Comparison of ENCODE assay signal across 8 mouse cellular contexts in the genomic region with DNA sequence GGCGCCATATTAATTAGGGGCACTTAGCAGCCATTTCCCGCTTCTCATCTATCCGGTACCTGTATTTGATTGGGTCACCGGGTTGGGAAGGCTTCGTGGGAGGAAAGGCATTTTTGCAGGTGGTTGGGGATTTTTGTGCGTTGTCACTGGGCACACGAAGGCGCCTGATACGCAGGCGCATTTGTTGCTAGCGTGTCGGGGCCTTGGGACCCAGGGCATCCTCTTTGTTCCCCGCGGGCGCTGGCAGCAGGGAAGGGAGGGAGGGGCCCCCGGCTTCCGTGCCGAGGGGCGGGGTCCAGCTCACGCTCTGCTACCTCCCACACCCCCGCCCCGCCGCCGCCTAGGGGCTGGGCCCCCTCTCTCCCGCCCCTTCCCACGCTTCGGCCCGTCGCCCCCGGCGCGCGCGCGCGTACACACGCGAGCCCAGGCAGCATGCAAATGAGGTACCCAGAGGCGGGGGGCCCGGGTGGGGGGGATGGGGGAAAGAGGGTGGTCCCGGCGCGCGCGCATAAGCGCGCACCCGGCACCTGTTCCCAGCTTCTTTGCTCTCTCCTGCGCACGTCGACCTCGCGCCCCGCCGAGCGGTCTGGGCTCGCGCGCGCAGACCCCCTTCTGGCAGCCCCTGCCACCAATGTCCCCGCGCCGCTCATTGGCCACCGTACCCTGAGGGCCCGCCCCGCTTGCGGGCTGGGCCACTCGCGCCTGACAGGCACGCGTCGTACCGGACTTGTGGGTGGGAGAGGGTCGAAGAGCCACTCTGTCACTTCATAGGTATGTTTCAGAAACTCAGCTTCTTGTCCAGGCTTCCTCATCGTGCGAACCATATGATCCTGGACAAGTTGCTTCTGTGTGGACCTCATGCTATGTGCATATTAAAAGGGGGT. TPM values are rescaled to one million over a fixed set of nuclear protein-coding genes. Genes with fewer than 3 reads are reported as not detected.
A peak's percentile ranks its signal among the peaks of the same experiment; 100 is the strongest.
DNase-seq lines count a peak whose midpoint lies in the region; ATAC-seq and TF ChIP-seq lines count a peak whose summit lies in the region.

Gene Gm44973 (plus strand): TSS at position 379 of the 884 bp plus-strand sequence.

- H3K4me1 ChIP-seq in CH12.LX (ENCODE audit: control insufficient read depth in 1 of 2, insufficient read depth in 2 of 2): peaks cover 4 to 37% of the 10 kb centered on the region in 2 experiments
- H3K4me1 ChIP-seq in forebrain, embryonic 10.5 days: peaks cover 25% of the 10 kb centered on the region
- peaks cover 9% of the 10 kb centered on the region for H3K4me1 ChIP-seq in heart, embryonic 15.5 days (replicated peaks)
- H3K4me1 ChIP-seq in liver, embryonic 12.5 days: peaks cover 36% of the 10 kb centered on the region
- peaks cover 10% of the 10 kb centered on the region for H3K4me1 ChIP-seq in stomach, embryonic 14.5 days (ENCODE audit: control insufficient read depth, insufficient read depth, low read length)

- in situ Hi-C loops in CH12.LX (cut with MboI; ENCODE audit: low pct_ligation_motif_present, low pct_unique_long_range_greater_than_20kb, low sequenced_read_pairs): no loop called here

- peak within 1 kb of the TSS; percentile 90 for H3K27ac ChIP-seq in CH12.LX (ENCODE audit: insufficient read depth, low read depth)
- peak within 1 kb of the TSS; percentile 96 for H3K27ac ChIP-seq in forebrain, embryonic 10.5 days
- peak within 1 kb of the TSS; percentile 99 for H3K27ac ChIP-seq in heart, embryonic 15.5 days
- H3K27ac ChIP-seq in liver, embryonic 12.5 days: peak within 1 kb of the TSS; percentile 97
- peak within 1 kb of the TSS; percentile 99 for H3K27ac ChIP-seq in stomach, embryonic 14.5 days (ENCODE audit: low read length)

- H3K4me2 ChIP-seq in CH12.LX (ENCODE audit: insufficient read depth, low read depth, poor library complexity, severe bottlenecking): peak within 1 kb of the TSS; percentile 74
- H3K4me2 ChIP-seq in heart, embryonic 15.5 days: peak within 1 kb of the TSS; percentile 64
- peak within 1 kb of the TSS; percentile 85 for H3K4me2 ChIP-seq in liver, embryonic 12.5 days
- peak within 1 kb of the TSS; percentile 49 for H3K4me2 ChIP-seq in stomach, embryonic 14.5 days (replicated peaks; ENCODE audit: low read depth, low read length)

- dilution Hi-C loops in CH12.LX (cut with MboI; ENCODE audit: extremely low pct_ligation_motif_present, extremely low pct_unique_long_range_greater_than_20kb, low sequenced_read_pairs): no loop called here

- H3K79me2 ChIP-seq in CH12.LX (replicated peaks; ENCODE audit: control insufficient read depth, extremely low read depth, insufficient read depth, poor library complexity, severe bottlenecking): peaks cover 6% of the 10 kb centered on the region; the same call in 1 of the 2 replicates

- TF ChIP-seq POLR2A in CH12.LX (IDR thresholded peaks at IDR 0.05; ENCODE audit: low read depth, low read length): peak; percentile 68; the same call in 1 of the 2 replicates

- ATAC-seq in heart, embryonic 15.5 days (replicated peaks; ENCODE audit: insufficient number of reproducible peaks, insufficient read depth, low FRiP score, low read depth): peak; percentile 83
- ATAC-seq in liver, embryonic 12.5 days: peak; percentile 76
- ATAC-seq in stomach, embryonic 14.5 days (ENCODE audit: insufficient number of reproducible peaks, insufficient read depth, low FRiP score, low read depth): peak; percentile 73

- H3K27me3 ChIP-seq in CH12.LX (replicated peaks): no peaks in the 10 kb centered on the region
- H3K27me3 ChIP-seq in forebrain, embryonic 10.5 days (ENCODE audit: poor library complexity, severe bottlenecking): no peaks in the 10 kb centered on the region
- H3K27me3 ChIP-seq in heart, embryonic 15.5 days: no peaks in the 10 kb centered on the region
- H3K27me3 ChIP-seq in liver, embryonic 12.5 days (replicated peaks): no peaks in the 10 kb centered on the region
- H3K27me3 ChIP-seq in stomach, embryonic 14.5 days (ENCODE audit: control insufficient read depth, insufficient read depth, low read length): no peaks in the 10 kb centered on the region

- peak within 1 kb of the TSS; percentile 97 for H3K9ac ChIP-seq in CH12.LX (ENCODE audit: insufficient read depth, low read depth)
- H3K9ac ChIP-seq in heart, embryonic 15.5 days: peak within 1 kb of the TSS; percentile 83
- H3K9ac ChIP-seq in liver, embryonic 12.5 days: peak within 1 kb of the TSS; percentile 85
- H3K9ac ChIP-seq in stomach, embryonic 14.5 days (replicated peaks; ENCODE audit: low read depth, low read length): peak within 1 kb of the TSS; percentile 67

- peaks cover 6% of the 10 kb centered on the region for H3K9me3 ChIP-seq in CH12.LX (replicated peaks; ENCODE audit: low read length)
- peaks cover 16% of the 10 kb centered on the region; the same call in 1 of the 2 replicates for H3K9me3 ChIP-seq in forebrain, embryonic 10.5 days
- no peaks in the 10 kb centered on the region for H3K9me3 ChIP-seq in heart, embryonic 15.5 days (replicated peaks)
- H3K9me3 ChIP-seq in liver, embryonic 12.5 days (replicated peaks): 0 out of 2 replicates have a peak, but pooled peaks cover 5% of the 10 kb centered on the region
- H3K9me3 ChIP-seq in stomach, embryonic 14.5 days (ENCODE audit: control insufficient read depth, low read depth, low read length): no peaks in the 10 kb centered on the region

- peak within 1 kb of the TSS; percentile 75 to 81 (median 78) for H3K4me3 ChIP-seq in CH12.LX (replicated peaks in 1 of 3; ENCODE audit: low read depth in 2 of 3, low read length in 2 of 3, poor library complexity in 1 of 3)
- peak within 1 kb of the TSS; percentile 73 for H3K4me3 ChIP-seq in forebrain, embryonic 10.5 days
- H3K4me3 ChIP-seq in heart, embryonic 15.5 days: peak within 1 kb of the TSS; percentile 79
- H3K4me3 ChIP-seq in liver, embryonic 12.5 days: peak within 1 kb of the TSS; percentile 78
- peak within 1 kb of the TSS; percentile 63 for H3K4me3 ChIP-seq in stomach, embryonic 14.5 days (ENCODE audit: low read depth, low read length)

- H3K36me3 ChIP-seq in CH12.LX (replicated peaks in 1 of 2; ENCODE audit: control insufficient read depth in 1 of 2, insufficient read depth in 1 of 2, low read length in 1 of 2): peaks cover 28 to 39% of the 10 kb centered on the region in 2 experiments
- peaks cover 44% of the 10 kb centered on the region for H3K36me3 ChIP-seq in forebrain, embryonic 10.5 days (replicated peaks)
- peaks cover 34% of the 10 kb centered on the region for H3K36me3 ChIP-seq in heart, embryonic 15.5 days
- H3K36me3 ChIP-seq in liver, embryonic 12.5 days: peaks cover 49% of the 10 kb centered on the region
- H3K36me3 ChIP-seq in stomach, embryonic 14.5 days (ENCODE audit: control insufficient read depth, insufficient read depth, low read length): peaks cover 26% of the 10 kb centered on the region

- DNase-seq in CH12.LX (ENCODE audit: extremely low read depth): peak; percentile 94
- DNase-seq in c-Kit-positive CD71-positive TER-119-negative erythroid progenitor cells, embryonic 14.5 days (ENCODE audit: low read depth): peak; percentile 90
- DNase-seq in forebrain, embryonic 10.5 days (ENCODE audit: extremely low spot score, low spot score): peak; percentile 95
- peak; percentile 97 for DNase-seq in kidney, postnatal 14 days
- DNase-seq in naive thymus-derived CD4-positive, alpha-beta T cell, adult 2 months (ENCODE audit: low read depth): peak; percentile 98

- no peak for TF ChIP-seq RAD21 in CH12.LX (IDR thresholded peaks at IDR 0.05; ENCODE audit: low read depth, low read length)

- under 1% methylated on average over 57 of the region's 76 CpGs for WGBS in forebrain, embryonic 10.5 days
- under 1% methylated on average over 57 of the region's 76 CpGs for WGBS in heart, embryonic 15.5 days
- under 1% methylated on average over 52 of the region's 76 CpGs for WGBS in liver, embryonic 12.5 days (ENCODE audit: insufficient replicate concordance)
- WGBS in stomach, embryonic 14.5 days: under 1% methylated on average over 52 of the region's 76 CpGs

- no peak for TF ChIP-seq CTCF in CH12.LX (conservative IDR thresholded peaks at IDR 0.05 in 1 of 2, IDR thresholded peaks at IDR 0.05 in 1 of 2; ENCODE audit: low read depth in 2 of 2, low read length in 2 of 2)

- TF ChIP-seq EP300 in CH12.LX (IDR thresholded peaks at IDR 0.05; ENCODE audit: low read length): no peak

TF ChIP-seq in CH12.LX, 34 proteins besides CTCF, POLR2A, EP300 and RAD21 (continues in another document):
- TF ChIP-seq KAT2A (IDR thresholded peaks at IDR 0.05; ENCODE audit: insufficient replicate concordance, low read length) (0 out of 2 replicates have a peak, but pooled peaks have one; percentile 2), GABPA (IDR thresholded peaks at IDR 0.05; ENCODE audit: insufficient replicate concordance, low read depth, low read length) (no peak), ETS1 (conservative IDR thresholded peaks at IDR 0.05; ENCODE audit: low read depth, low read length) (no peak), USF1 (IDR thresholded peaks at IDR 0.05; ENCODE audit: low read depth, low read length) (no peak), MAFK (IDR thresholded peaks at IDR 0.05; ENCODE audit: insufficient replicate concordance, low read length) (no peak), MXI1 (IDR thresholded peaks at IDR 0.05; ENCODE audit: low read depth, low read length) (peak; percentile 66), SMC3 (IDR thresholded peaks at IDR 0.05; ENCODE audit: low read depth, low read length) (no peak), TBP (conservative IDR thresholded peaks at IDR 0.05; ENCODE audit: low read depth, low read length) (no peak), JUND (conservative IDR thresholded peaks at IDR 0.05; ENCODE audit: low read depth, low read length) (no peak), HCFC1 (IDR thresholded peaks at IDR 0.05; ENCODE audit: low read depth, low read length) (no peak), ZKSCAN1 (IDR thresholded peaks at IDR 0.05; ENCODE audit: borderline replicate concordance, low read depth, low read length) (no peak), RCOR1 (conservative IDR thresholded peaks at IDR 0.05; ENCODE audit: low read depth, low read length) (no peak), BHLHE40 (IDR thresholded peaks at IDR 0.05; ENCODE audit: low read depth, low read length) (peak; percentile 93), NELFE (IDR thresholded peaks at IDR 0.05; ENCODE audit: low read depth, low read length) (peak; percentile 40; the same call in 1 of the 2 replicates), MAZ (IDR thresholded peaks at IDR 0.05; ENCODE audit: low read depth, low read length) (peak; percentile 91), ZNF384 (IDR thresholded peaks at IDR 0.05; ENCODE audit: low read depth, low read length) (no peak)

RNA-seq across cellular contexts. Expression of gene Gm44973, which starts in this region (rescaled TPM):
- total RNA-seq in CH12.LX (2012; rRNA removed): not detected in 2 replicates
- 1.3 and 2.1 TPM in 2 replicates for total RNA-seq in CH12.LX (2014; rRNA removed)
- 5.2 and 6.3 TPM in 2 replicates for polyA plus RNA-seq in CH12.LX (2012; ENCODE audit: insufficient read length, low read depth)
- 1.0 and 1.1 TPM in 2 replicates for polyA plus RNA-seq in forebrain, embryonic 10.5 days (2016; fragmentation: Nextera tagmentation; extraction: Ambion mirVana)
- polyA plus RNA-seq in heart, embryonic 15.5 days (2015; fragmentation: Nextera tagmentation; extraction: Ambion mirVana): 0.78 TPM in 1 of 2 replicates, not detected in the other
- polyA plus RNA-seq in liver, embryonic 12.5 days (2016; fragmentation: Nextera tagmentation; extraction: Ambion mirVana): 0.62 and 1.0 TPM in 2 replicates
- 1.2 and 3.3 TPM in 2 replicates for polyA plus RNA-seq in stomach, embryonic 14.5 days (2014; fragmentation: Nextera tagmentation; extraction: Ambion mirVana)

Comparison
In these comparisons a context has a peak if more than half of its experiments do, and no peak if none do; other contexts are left out.
1. Peak in every context shown above with its lines: DNase-seq, ATAC-seq, H3K4me3 ChIP-seq and H3K27ac ChIP-seq.
2. Peak in ATAC-seq, H3K4me3 ChIP-seq, H3K27ac ChIP-seq, H3K9ac ChIP-seq and H3K4me2 ChIP-seq in heart, embryonic 15.5 days; RNA of the gene not detected or under 1 TPM.